Mouse (Mus musculus): ENCODE data around the gene P4hb.
"Not testable (repeated sequence)": the region's sequence is repeated elsewhere in the genome, so short reads cannot be mapped to it uniquely, and the experiment has no call there.

P4hb gene

GRCm38 (mm10) chr11:120539285-120540014 is 33.6 kb downstream of the P4hb start:
- no peak for ATAC-seq (ENCODE audit: low TSS enrichment)

- ATAC-seq (ENCODE audit: low TSS enrichment), result no peak
Measured at GRCm38 (mm10) chr11:120538955-120539284, 34.1 kb downstream of the P4hb start.

GRCm38 (mm10) chr11:120538485-120538884 is 34.6 kb downstream of the P4hb start:
- ATAC-seq (ENCODE audit: low TSS enrichment), result no peak

- ATAC-seq (ENCODE audit: low TSS enrichment), result no peak
Measured at GRCm38 (mm10) chr11:120535804-120536203, 37.2 kb downstream of the P4hb start.

GRCm38 (mm10) chr11:120535145-120535544 is 37.9 kb downstream of the P4hb start:
- ATAC-seq (ENCODE audit: low TSS enrichment), result no peak

GRCm38 (mm10) chr11:120534093-120534492 is 39.0 kb downstream of the P4hb start:
- ATAC-seq (ENCODE audit: low TSS enrichment), result no peak

GRCm38 (mm10) chr11:120531646-120532045 is 41.4 kb downstream of the P4hb start:
- ATAC-seq (ENCODE audit: low TSS enrichment), result no peak

- no peak for ATAC-seq (ENCODE audit: low TSS enrichment)
Measured at GRCm38 (mm10) chr11:120530085-120530964, 42.7 kb downstream of the P4hb start, which contains the start of gene Gcgr. Gene Gcgr, plus strand, starts transcription at chr11:120530699.

- no peak for ATAC-seq (ENCODE audit: low TSS enrichment)
Measured at GRCm38 (mm10) chr11:120528903-120529302, 44.1 kb downstream of the P4hb start.

- no peak for ATAC-seq (ENCODE audit: low TSS enrichment)
Measured at GRCm38 (mm10) chr11:120527690-120528354, 45.2 kb downstream of the P4hb start.

- ATAC-seq (ENCODE audit: low TSS enrichment), result no peak
Measured at GRCm38 (mm10) chr11:120525959-120526358, 47.1 kb downstream of the P4hb start.

- no peak for ATAC-seq (ENCODE audit: low TSS enrichment)
Measured at GRCm38 (mm10) chr11:120522581-120522980, 50.5 kb downstream of the P4hb start.

- ATAC-seq (ENCODE audit: low TSS enrichment), result no peak
Measured at GRCm38 (mm10) chr11:120520967-120521540, 52.0 kb downstream of the P4hb start.

GRCm38 (mm10) chr11:120520498-120520897 is 52.6 kb downstream of the P4hb start:
- no peak for ATAC-seq (ENCODE audit: low TSS enrichment)

- no peak for ATAC-seq (ENCODE audit: low TSS enrichment)
Measured at GRCm38 (mm10) chr11:120519738-120520137, 53.3 kb downstream of the P4hb start.

- no peak for ATAC-seq (ENCODE audit: low TSS enrichment)
Measured at GRCm38 (mm10) chr11:120518558-120518957, 54.5 kb downstream of the P4hb start.

- peak; percentile 96 for ATAC-seq (ENCODE audit: low TSS enrichment)
Measured at GRCm38 (mm10) chr11:120518027-120518426, 55.0 kb downstream of the P4hb start.

GRCm38 (mm10) chr11:120517147-120517546 is 55.9 kb downstream of the P4hb start:
- ATAC-seq (ENCODE audit: low TSS enrichment), result no peak

- ATAC-seq (ENCODE audit: low TSS enrichment), result peak; percentile 66; the same call in 1 of the 2 replicates
Measured at GRCm38 (mm10) chr11:120515611-120516010, 57.4 kb downstream of the P4hb start.

- not testable (repeated sequence) for ATAC-seq (ENCODE audit: low TSS enrichment)
Measured at GRCm38 (mm10) chr11:120514262-120514661, 58.8 kb downstream of the P4hb start.

- ATAC-seq (ENCODE audit: low TSS enrichment), result no peak
Measured at GRCm38 (mm10) chr11:120512790-120513453, 60.1 kb downstream of the P4hb start.
